14 mouse cellular contexts compared by ENCODE assay signal in genomic region chr19:20122475-20122874, GRCm38 (mm10).
DNase-seq lines count a peak whose midpoint lies in the region; ATAC-seq lines count a peak whose summit lies in the region.
"Had no signal": no experiment of that assay in that cellular context is flagged by ENCODE, and none has a peak within 500 bp of the region (broad histone marks: within the 10 kb centered on the region; RNA-seq: fewer than 3 reads in every experiment).

No protein-coding gene starts in this region.

- intact Hi-C loops in left cerebral cortex, postnatal 14 days (cut with DNase I), result no loop called here

- peak; percentile 85; the same call in 1 of the 2 replicates for ATAC-seq in embryonic facial prominence, embryonic 14.5 days (ENCODE audit: low read depth)
- ATAC-seq in hindbrain, embryonic 15.5 days (ENCODE audit: low FRiP score, low read depth), result peak; percentile 91
- peak; percentile 88 for ATAC-seq in neural tube, embryonic 12.5 days (ENCODE audit: low FRiP score, low read depth)
- ATAC-seq: lung, postnatal 0 days had no signal

- DNase-seq in brain, adult 2 months (ENCODE audit: low read depth, low spot score), result peak; percentile 24
- peak; percentile 75 for DNase-seq in embryonic facial prominence, embryonic 14.5 days (ENCODE audit: low spot score)
- no peak for DNase-seq in gastrocnemius, adult 8-10 months (ENCODE audit: low spot score in 2 of 2)
- DNase-seq in left cerebral cortex, postnatal 14 days (ENCODE audit: low spot score in 2 of 2), result no peak
- no peak for DNase-seq in gastrocnemius, postnatal 4 days (ENCODE audit: low spot score in 2 of 2)
- DNase-seq: cerebellum, postnatal 36 days; heart, postnatal 36 days; right cerebral cortex, adult 18-20 months; thymus, adult 2 months had no signal

- no peak overlapping the region for H3K27ac ChIP-seq in embryonic facial prominence, embryonic 14.5 days (replicated peaks; ENCODE audit: low read depth, low read length)
- no peak overlapping the region for H3K27ac ChIP-seq in hindbrain, embryonic 15.5 days (replicated peaks)
- H3K27ac ChIP-seq in neural tube, embryonic 12.5 days, result no peak overlapping the region
- H3K27ac ChIP-seq: kidney, embryonic 15.5 days; limb, embryonic 15.5 days had no signal

- H3K4me1 ChIP-seq in embryonic facial prominence, embryonic 14.5 days (ENCODE audit: control insufficient read depth, insufficient read depth, low read length), result no peaks in the 10 kb centered on the region
- peaks cover 5% of the 10 kb centered on the region for H3K4me1 ChIP-seq in hindbrain, embryonic 15.5 days (replicated peaks)
- 0 out of 2 replicates have a peak, but pooled peaks cover 4% of the 10 kb centered on the region for H3K4me1 ChIP-seq in neural tube, embryonic 12.5 days
- H3K4me1 ChIP-seq: kidney, embryonic 15.5 days; limb, embryonic 15.5 days had no signal

- no peak overlapping the region for H3K9ac ChIP-seq in embryonic facial prominence, embryonic 14.5 days (ENCODE audit: low read depth, low read length)
- H3K9ac ChIP-seq in hindbrain, embryonic 15.5 days, result no peak overlapping the region
- no peak overlapping the region for H3K9ac ChIP-seq in neural tube, embryonic 12.5 days
- H3K9ac ChIP-seq: kidney, embryonic 15.5 days; limb, embryonic 15.5 days had no signal

- WGBS in embryonic facial prominence, embryonic 14.5 days, result 40% methylated on average over 4 of the region's 4 CpGs
- 10% methylated on average over 4 of the region's 4 CpGs for WGBS in hindbrain, embryonic 15.5 days
- WGBS in neural tube, embryonic 12.5 days, result 10% methylated on average over 4 of the region's 4 CpGs

- H3K27me3 ChIP-seq in embryonic facial prominence, embryonic 14.5 days (replicated peaks; ENCODE audit: control insufficient read depth, insufficient read depth, low read length), result no peaks in the 10 kb centered on the region
- H3K27me3 ChIP-seq in hindbrain, embryonic 15.5 days, result no peaks in the 10 kb centered on the region
- H3K27me3 ChIP-seq in neural tube, embryonic 12.5 days (replicated peaks), result no peaks in the 10 kb centered on the region
- H3K27me3 ChIP-seq: kidney, embryonic 15.5 days; limb, embryonic 15.5 days had no signal

- H3K4me2 ChIP-seq in embryonic facial prominence, embryonic 14.5 days (ENCODE audit: low read depth, low read length), result no peak overlapping the region
- H3K4me2 ChIP-seq in hindbrain, embryonic 15.5 days, result no peak overlapping the region
- H3K4me2 ChIP-seq in neural tube, embryonic 12.5 days (replicated peaks), result no peak overlapping the region
- H3K4me2 ChIP-seq: kidney, embryonic 15.5 days; limb, embryonic 15.5 days had no signal

- no peak overlapping the region for H3K4me3 ChIP-seq in embryonic facial prominence, embryonic 14.5 days (ENCODE audit: low read depth, low read length)
- no peak overlapping the region for H3K4me3 ChIP-seq in hindbrain, embryonic 15.5 days
- no peak overlapping the region for H3K4me3 ChIP-seq in neural tube, embryonic 12.5 days
- H3K4me3 ChIP-seq: kidney, embryonic 15.5 days; limb, embryonic 15.5 days had no signal

- no peaks in the 10 kb centered on the region for H3K36me3 ChIP-seq in embryonic facial prominence, embryonic 14.5 days (ENCODE audit: control insufficient read depth, insufficient read depth, low read length)
- no peaks in the 10 kb centered on the region for H3K36me3 ChIP-seq in hindbrain, embryonic 15.5 days
- H3K36me3 ChIP-seq in neural tube, embryonic 12.5 days, result no peaks in the 10 kb centered on the region
- H3K36me3 ChIP-seq: kidney, embryonic 15.5 days; limb, embryonic 15.5 days had no signal

- H3K9me3 ChIP-seq in embryonic facial prominence, embryonic 14.5 days (ENCODE audit: control insufficient read depth, low read length), result no peaks in the 10 kb centered on the region
- no peaks in the 10 kb centered on the region for H3K9me3 ChIP-seq in hindbrain, embryonic 15.5 days
- no peaks in the 10 kb centered on the region for H3K9me3 ChIP-seq in neural tube, embryonic 12.5 days
- H3K9me3 ChIP-seq: kidney, embryonic 15.5 days; limb, embryonic 15.5 days had no signal

Comparison
In these comparisons a context has a peak if more than half of its experiments do, and no peak if none do; other contexts are left out.
1. DNase-seq: peak in brain, adult 2 months (single experiment) and embryonic facial prominence, embryonic 14.5 days (single experiment); none in gastrocnemius, adult 8-10 months (0 of 2), left cerebral cortex, postnatal 14 days (0 of 2) and gastrocnemius, postnatal 4 days (0 of 2).
2. Peak in every context shown above with its lines, with median percentiles within 50 percentile points of each other: ATAC-seq.